Mouse (Mus musculus): Measurements from ENCODE around the gene Kmo.

GRCm38 (mm10) chr1:175625990-175626692 lies 6.0 kb downstream of the Kmo start:
- TF ChIP-seq CTCF (IDR thresholded peaks at IDR 0.05; ENCODE audit: borderline replicate concordance, extremely low read depth, insufficient read depth, insufficient read length) = peak; percentile 42; the same call in 1 of the 2 replicates
- TF ChIP-seq POLR2A (IDR thresholded peaks at IDR 0.05; ENCODE audit: borderline replicate concordance, extremely low read depth, insufficient read depth, insufficient read length, poor library complexity, severe bottlenecking) = no peak

Measured in brain, embryonic 14.5 days (tissue).